Mouse (Mus musculus) heart, adult 8-10 months (tissue): Measurements from ENCODE around the gene Gfral. TPM values are rescaled to one million over a fixed set of nuclear protein-coding genes. Genes with fewer than 3 reads are reported as not detected.

Experiments used
- DNase-seq: peaks from one replicate; pipeline ENCODE4 v3.0.0; 2022; ENCODE audit warnings: low spot score
- total RNA-seq, 4 experiments: library from RNA; stranded (reverse); gene quantifications; 2 replicates each; pipeline ENCODE4 v1.2.4; 2022

Gfral gene
- total RNA-seq, 4 experiments from 2014 or later = not detected

GRCm38 (mm10) chr9:76122888-76123287, 90.6 kb downstream of the Gfral start:
- peak; percentile 44 for DNase-seq

Other genes with a start within 250 kb of the Gfral start
- gene Hmgcll1, start 198.8 kb downstream of the Gfral start, total RNA-seq = under 1 TPM in 3 of 4 experiments, not detected in 1; 0.11 to 0.22 (median 0.16) TPM
- gene Hcrtr2, start 110.2 kb upstream of the Gfral start, total RNA-seq = not detected